Mouse (Mus musculus): ENCODE results near the gene Snd1.

DNA sequence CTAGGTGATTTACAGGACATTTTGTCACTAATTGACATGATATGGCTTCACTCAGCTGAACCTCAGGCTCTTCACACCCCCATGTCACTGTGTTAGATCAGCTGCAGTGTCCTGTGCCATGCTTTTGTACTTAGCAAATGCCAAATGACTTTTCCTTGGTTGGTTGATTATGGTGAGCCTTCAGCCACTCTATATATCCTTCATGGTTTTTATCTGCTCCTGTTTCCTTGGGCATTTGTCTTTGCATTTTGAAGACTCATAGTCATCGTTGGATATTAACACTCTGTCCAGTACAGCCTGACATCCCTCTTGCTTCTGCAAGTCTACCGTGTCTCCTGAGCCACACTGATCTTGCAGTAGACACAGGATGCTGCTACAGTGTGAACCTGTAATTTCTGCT, 384.2 kb downstream of the Snd1 start:
- TF ChIP-seq CTCF (IDR thresholded peaks at IDR 0.05; ENCODE audit: control insufficient read depth, insufficient read depth, insufficient read length) (no peak), USF1 (IDR thresholded peaks at IDR 0.05; ENCODE audit: low read depth) (no peak), MAX (IDR thresholded peaks at IDR 0.05) (no peak), MYOG (IDR thresholded peaks at IDR 0.05; ENCODE audit: control insufficient read depth, extremely low read depth, insufficient read length) (no peak), MYOD1 (IDR thresholded peaks at IDR 0.05; ENCODE audit: control insufficient read depth, insufficient read length, low read depth) (no peak), CEBPB (IDR thresholded peaks at IDR 0.05; ENCODE audit: low read depth) (no peak)

Measured in C2C12 (cell line).